Mouse (Mus musculus) lung, postnatal 0 days (tissue): ENCODE measurements around the gene 1110017D15Rik. TPM values are rescaled to one million over a fixed set of nuclear protein-coding genes. Genes with fewer than 3 reads are reported as not detected.

ENCODE experiments used
- ATAC-seq: fragments of 200-750 bp; cut with Nextera tagmentation; 2 replicates; pipeline ENCODE4 v1.8.0; 2017; ENCODE audit warnings: moderate library complexity
- DNase-seq: peaks from one replicate; pipeline ENCODE4 v3.0.0-alpha.2; 2016; ENCODE audit warnings: low spot score
- H3K27ac ChIP-seq: fragments of 300-500 bp; sonication (generic); 2 replicates; pipeline ENCODE4 v1.5.1; 2014; ENCODE audit warnings: antibody characterized with exemption, mild to moderate bottlenecking, low read length, mixed read lengths
- H3K27me3 ChIP-seq: fragments of 300-500 bp; sonication (generic); replicated peaks from 2 replicates; pipeline ENCODE4 v1.6.1; 2014; ENCODE audit warnings: low read length, mixed read lengths; ENCODE audit not compliant: insufficient read depth
- H3K36me3 ChIP-seq: fragments of 300-500 bp; sonication (generic); 2 replicates; pipeline ENCODE4 v1.6.1; 2014; ENCODE audit warnings: low read length, mixed read lengths; ENCODE audit not compliant: insufficient read depth
- H3K4me1 ChIP-seq: fragments of 300-500 bp; sonication (generic); 2 replicates; pipeline ENCODE4 v1.6.1; 2014; ENCODE audit warnings: antibody characterized with exemption, low read depth, low read length, mixed read lengths; ENCODE audit not compliant: insufficient read depth
- H3K4me2 ChIP-seq: fragments of 300-500 bp; sonication (generic); replicated peaks from 2 replicates; pipeline ENCODE4 v1.6.1; 2014; ENCODE audit warnings: low read depth, mild to moderate bottlenecking, low read length, moderate library complexity, mixed read lengths
- H3K4me3 ChIP-seq: fragments of 300-500 bp; sonication (generic); 2 replicates; pipeline ENCODE4 v1.5.1; 2014; ENCODE audit warnings: low read depth, low read length
- H3K9ac ChIP-seq: fragments of 300-500 bp; sonication (generic); replicated peaks from 2 replicates; pipeline ENCODE4 v1.6.1; 2014; ENCODE audit warnings: low read depth, mild to moderate bottlenecking
- H3K9me3 ChIP-seq: fragments of 300-500 bp; sonication (generic); 2 replicates; pipeline ENCODE4 v1.6.1; 2016; ENCODE audit warnings: low read length, mixed read lengths
- CTCF ChIP-seq: IDR thresholded peaks from 2 replicates; pipeline ENCODE4 v1.5.1; 2016; ENCODE audit warnings: antibody characterized with exemption, mild to moderate bottlenecking
- EP300 ChIP-seq: IDR thresholded peaks from 2 replicates; pipeline ENCODE4 v1.6.1; 2016; ENCODE audit warnings: antibody characterized with exemption, mild to moderate bottlenecking, control low read depth
- WGBS: fragments of 180-500 bp; shearing (Covaris S2); extraction: QIAGEN DNeasy Blood & Tissue Kit; methylation state at CpG from one replicate; pipeline ENCODE4 v1.1.7; 2014; 5-methylcytosine and 5-hydroxymethylcytosine counted together
- polyA plus RNA-seq: library from polyadenylated mRNA; unstranded; fragments of >200 nt; fragmentation: Nextera tagmentation; extraction: Ambion mirVana; gene quantifications from 2 replicates; pipeline ENCODE4 v1.2.1, GENCODE M21; 2015

The 1110017D15Rik gene
- polyA plus RNA-seq, 1 experiment from 2014 or later, result 37.3 TPM

- no peak overlapping the region for H3K4me3 ChIP-seq
- peak overlapping the region; percentile 48 for H3K27ac ChIP-seq
These were observed 36.9 kb downstream of the 1110017D15Rik start for GRCm38 (mm10) chr4:41480254-41480653.

GRCm38 (mm10) chr4:41479456-41479804 is 37.7 kb downstream of the 1110017D15Rik start:
- ATAC-seq (peak; percentile 43; the same call in 1 of the 2 replicates), DNase-seq (peak; percentile 80)
- no peaks in the 10 kb centered on the region for H3K9me3 ChIP-seq
- no peaks in the 10 kb centered on the region for H3K36me3 ChIP-seq
- H3K9ac ChIP-seq, result no peak overlapping the region
- WGBS, result 85% methylated on average over 1 of the region's 1 CpGs
- H3K4me1 ChIP-seq, result no peaks in the 10 kb centered on the region
- H3K27ac ChIP-seq, result peak overlapping the region; percentile 48
- TF ChIP-seq EP300 (peak; percentile 51; the same call in 1 of the 2 replicates), CTCF (no peak)
- no peak overlapping the region for H3K4me3 ChIP-seq
- no peaks in the 10 kb centered on the region for H3K27me3 ChIP-seq
- no peak overlapping the region for H3K4me2 ChIP-seq

More at GRCm38 (mm10) chr4:41480254-41480653, 36.9 kb downstream of the 1110017D15Rik start:
- no peaks in the 10 kb centered on the region for H3K4me1 ChIP-seq
- no peak overlapping the region for H3K4me2 ChIP-seq
- no peaks in the 10 kb centered on the region for H3K9me3 ChIP-seq
- no peaks in the 10 kb centered on the region for H3K27me3 ChIP-seq
- TF ChIP-seq CTCF, result no peak
- no peak for TF ChIP-seq EP300
- DNase-seq (peak; percentile 37), ATAC-seq (peak; percentile 20; the same call in 1 of the 2 replicates)
- no peak overlapping the region for H3K9ac ChIP-seq
- no peaks in the 10 kb centered on the region for H3K36me3 ChIP-seq
- WGBS, result 64% methylated on average over 8 of the region's 8 CpGs

GRCm38 (mm10) chr4:41478751-41479455 is 38.2 kb downstream of the 1110017D15Rik start:
- no peak for ATAC-seq
- Histone ChIP-seq H3K36me3 (no peaks in the 10 kb centered on the region), H3K4me2 (no peak overlapping the region), H3K27ac (no peak overlapping the region), H3K9ac (no peak overlapping the region), H3K4me1 (no peaks in the 10 kb centered on the region), H3K4me3 (no peak overlapping the region), H3K9me3 (no peaks in the 10 kb centered on the region), H3K27me3 (no peaks in the 10 kb centered on the region)
- DNase-seq, result no peak
- 68% methylated on average over 4 of the region's 4 CpGs for WGBS
- TF ChIP-seq CTCF (peak; percentile 35), EP300 (no peak)

GRCm38 (mm10) chr4:41477648-41478160 is 39.4 kb downstream of the 1110017D15Rik start:
- WGBS, result 84% methylated on average over 9 of the region's 9 CpGs
- H3K4me1 ChIP-seq, result no peaks in the 10 kb centered on the region
- no peaks in the 10 kb centered on the region for H3K9me3 ChIP-seq
- H3K4me2 ChIP-seq, result no peak overlapping the region
- no peaks in the 10 kb centered on the region for H3K36me3 ChIP-seq
- H3K27me3 ChIP-seq, result no peaks in the 10 kb centered on the region
- no peak overlapping the region for H3K9ac ChIP-seq
- H3K4me3 ChIP-seq, result no peak overlapping the region
- H3K27ac ChIP-seq, result no peak overlapping the region
- DNase-seq, result no peak
- no peak for TF ChIP-seq CTCF
- ATAC-seq, result no peak

- DNase-seq (no peak), ATAC-seq (no peak)
- Histone ChIP-seq H3K9ac (no peak overlapping the region), H3K4me3 (no peak overlapping the region), H3K27me3 (no peaks in the 10 kb centered on the region), H3K36me3 (no peaks in the 10 kb centered on the region), H3K27ac (no peak overlapping the region), H3K4me1 (no peaks in the 10 kb centered on the region), H3K9me3 (no peaks in the 10 kb centered on the region), H3K4me2 (no peak overlapping the region)
- TF ChIP-seq EP300 (no peak), CTCF (no peak)
- 88% methylated on average over 1 of the region's 1 CpGs for WGBS
These were observed 45.8 kb downstream of the 1110017D15Rik start for GRCm38 (mm10) chr4:41471384-41471689.

GRCm38 (mm10) chr4:41470684-41471383 is 46.3 kb downstream of the 1110017D15Rik start:
- Histone ChIP-seq H3K9ac (no peak overlapping the region), H3K4me1 (no peaks in the 10 kb centered on the region), H3K27ac (no peak overlapping the region), H3K27me3 (no peaks in the 10 kb centered on the region), H3K9me3 (no peaks in the 10 kb centered on the region), H3K36me3 (no peaks in the 10 kb centered on the region), H3K4me2 (no peak overlapping the region), H3K4me3 (no peak overlapping the region)
- WGBS, result 51% methylated on average over 5 of the region's 5 CpGs
- ATAC-seq, result no peak; the same call in none of the 2 replicates
- TF ChIP-seq CTCF (no peak), EP300 (no peak)
- DNase-seq, result peak; percentile 44
